Mouse (Mus musculus) heart, embryonic 16.5 days (tissue): ENCODE measurements at regions not wholly inside any gene's neighbourhood (a gene's known extent, or its start where the extent isn't known, plus 50 kb on each side); places are given as distances from the start of the nearest gene placed in this dataset.

Experiments used
- ATAC-seq: fragments of 200-750 bp; cut with Nextera tagmentation; replicated peaks from 2 replicates; pipeline ENCODE4 v1.8.0; 2017; ENCODE audit warnings: moderate number of reproducible peaks; ENCODE audit not compliant: insufficient read depth, low FRiP score; ENCODE audit errors: extremely low read depth
- H3K27ac ChIP-seq: fragments of 300-500 bp; sonication (generic); 2 replicates; pipeline ENCODE4 v1.5.1; 2014; ENCODE audit warnings: mild to moderate bottlenecking, low read length, control low read depth, moderate library complexity
- H3K27me3 ChIP-seq: fragments of 300-500 bp; sonication (generic); 2 replicates; pipeline ENCODE4 v1.6.1; 2014; ENCODE audit warnings: low read length, mixed read lengths; ENCODE audit not compliant: control insufficient read depth, insufficient read depth
- H3K36me3 ChIP-seq: fragments of 300-500 bp; sonication (generic); 2 replicates; pipeline ENCODE4 v1.6.1; 2014; ENCODE audit not compliant: control insufficient read depth, insufficient read depth
- H3K4me1 ChIP-seq: fragments of 300-500 bp; sonication (generic); 2 replicates; pipeline ENCODE4 v1.6.1; 2014; ENCODE audit warnings: low read length, mixed read lengths; ENCODE audit not compliant: control insufficient read depth, insufficient read depth
- H3K4me2 ChIP-seq: fragments of 300-500 bp; sonication (generic); 2 replicates; pipeline ENCODE4 v1.6.1; 2014; ENCODE audit warnings: low read depth, mild to moderate bottlenecking, control low read depth, low read length
- H3K4me3 ChIP-seq: fragments of 300-500 bp; sonication (generic); 2 replicates; pipeline ENCODE4 v1.5.1; 2014; ENCODE audit warnings: mild to moderate bottlenecking, control low read depth, low read length
- H3K9ac ChIP-seq: fragments of 300-500 bp; sonication (generic); 2 replicates; pipeline ENCODE4 v1.6.1; 2014; ENCODE audit warnings: low read length, control low read depth
- H3K9me3 ChIP-seq: fragments of 300-500 bp; sonication (generic); replicated peaks from 2 replicates; pipeline ENCODE4 v1.6.1; 2016; ENCODE audit warnings: low read length; ENCODE audit not compliant: control insufficient read depth
- WGBS: fragments of 180-500 bp; shearing (Covaris S2); extraction: QIAGEN DNeasy Blood & Tissue Kit; methylation state at CpG from one replicate; pipeline ENCODE4 v1.1.7; 2014; 5-methylcytosine and 5-hydroxymethylcytosine counted together

DNA sequence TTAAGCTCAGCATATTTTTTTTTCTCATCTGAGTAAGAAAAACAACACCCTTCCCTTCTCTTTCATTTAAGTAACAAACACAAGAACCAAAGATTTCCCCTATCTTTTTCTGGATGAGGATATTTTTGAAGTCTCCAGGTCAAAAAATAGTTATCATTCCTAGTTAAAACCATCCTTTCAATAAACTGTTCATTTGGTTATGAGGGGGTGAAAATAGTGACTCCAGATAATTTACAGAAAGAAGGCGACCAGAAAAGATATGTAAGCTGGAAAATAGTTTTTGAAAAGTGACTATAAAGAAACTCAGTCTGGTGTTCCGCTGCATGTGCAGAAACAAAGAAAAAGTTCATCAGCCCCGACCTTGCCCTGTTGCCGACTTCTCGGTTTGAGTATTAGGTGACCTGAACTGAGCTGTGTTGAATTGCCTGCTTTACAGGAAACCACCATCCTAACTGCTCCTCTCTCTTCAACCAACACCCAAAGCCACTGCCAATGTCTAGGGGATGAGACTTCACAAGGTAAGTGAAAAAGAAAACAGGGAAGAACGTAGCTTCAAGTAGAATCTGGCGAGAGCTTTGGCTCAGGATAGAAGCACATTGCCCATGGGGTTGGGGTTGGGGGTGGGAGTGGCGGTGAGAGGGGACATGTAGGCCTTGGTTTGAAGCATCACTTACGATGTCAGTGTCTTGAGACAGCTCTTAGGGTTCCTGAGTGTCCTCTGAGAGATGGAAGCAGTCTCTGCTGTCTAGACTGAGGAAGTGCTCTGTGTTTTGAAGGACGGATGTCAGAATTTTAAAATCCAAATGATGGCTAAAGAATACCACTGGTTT, 104.6 kb downstream of the Ube2e3 start:
- Histone ChIP-seq H3K9ac (no peak overlapping the region), H3K9me3 (no peaks in the 10 kb centered on the region), H3K4me3 (no peak overlapping the region), H3K4me2 (no peak overlapping the region), H3K27ac (no peak overlapping the region), H3K27me3 (no peaks in the 10 kb centered on the region), H3K4me1 (no peaks in the 10 kb centered on the region), H3K36me3 (no peaks in the 10 kb centered on the region)
- 78% methylated on average over 10 of the region's 10 CpGs for WGBS
- ATAC-seq, result no peak

DNA sequence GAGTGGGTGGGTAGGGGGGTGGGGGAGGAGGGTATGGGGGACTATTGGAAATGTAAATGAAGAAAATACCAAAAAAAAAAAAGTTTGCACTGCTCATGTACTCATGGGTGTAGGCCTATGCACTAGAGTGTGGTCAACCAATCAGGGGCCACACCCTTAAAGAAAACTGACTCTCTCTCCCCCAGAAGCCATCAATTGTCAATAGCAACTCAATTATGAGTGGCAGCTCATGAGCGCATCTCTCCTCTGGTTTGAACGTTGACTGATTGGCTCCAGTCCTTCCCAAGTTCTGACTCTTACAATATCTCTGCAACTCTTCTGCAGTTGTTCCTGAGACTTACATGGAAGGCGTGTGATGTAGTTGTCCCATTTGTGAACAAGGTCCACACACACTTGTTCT, 105.9 kb downstream of the Ube2e3 start:
- no peaks in the 10 kb centered on the region for H3K27me3 ChIP-seq
- H3K4me3 ChIP-seq, result no peak overlapping the region
- H3K4me1 ChIP-seq, result no peaks in the 10 kb centered on the region; the same call in 1 of the 2 replicates
- no peaks in the 10 kb centered on the region for H3K36me3 ChIP-seq
- H3K9ac ChIP-seq, result no peak overlapping the region
- H3K4me2 ChIP-seq, result no peak overlapping the region
- H3K9me3 ChIP-seq, result no peaks in the 10 kb centered on the region
- ATAC-seq, result no peak
- H3K27ac ChIP-seq, result no peak overlapping the region
- WGBS, result 92% methylated on average over 3 of the region's 3 CpGs

DNA sequence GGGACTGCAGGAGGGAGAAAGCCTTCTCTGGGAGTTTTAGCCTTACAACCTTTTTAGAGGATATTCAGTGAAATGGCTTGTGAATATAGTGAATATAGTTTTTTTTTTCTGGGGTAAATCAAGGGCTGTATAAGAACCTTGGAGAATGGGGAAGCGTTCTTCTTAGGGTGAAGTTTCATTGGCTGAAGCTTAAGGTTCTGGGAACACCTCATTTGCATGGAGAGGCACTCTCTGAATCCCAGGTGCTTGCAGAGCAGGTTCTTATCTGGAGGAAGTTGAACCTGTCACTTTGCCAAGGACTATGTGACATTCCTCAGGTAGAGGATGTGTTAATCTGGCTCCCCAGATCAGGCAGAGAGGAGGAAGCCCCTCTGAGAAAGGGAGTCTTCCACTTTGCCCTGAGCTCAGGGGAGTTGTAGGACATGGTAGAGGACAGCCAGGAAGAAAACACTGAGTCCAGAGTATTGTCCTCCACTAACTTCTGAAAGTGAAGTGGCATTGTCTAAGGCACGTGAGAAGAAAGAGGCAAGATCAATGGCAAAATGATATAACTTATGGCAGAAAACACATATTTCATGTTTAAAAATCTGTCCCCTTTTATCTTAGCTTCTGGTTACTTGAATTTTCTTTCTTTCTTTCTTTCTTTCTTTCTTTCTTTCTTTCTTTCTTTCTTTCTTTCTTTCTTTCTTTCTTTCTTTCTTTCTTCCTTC, 106.9 kb downstream of the Ube2e3 start:
- ATAC-seq, result no peak
- H3K36me3 ChIP-seq, result no peaks in the 10 kb centered on the region
- H3K4me1 ChIP-seq, result no peaks in the 10 kb centered on the region; the same call in 1 of the 2 replicates
- H3K4me3 ChIP-seq, result no peak overlapping the region
- H3K27ac ChIP-seq, result no peak overlapping the region
- no peaks in the 10 kb centered on the region for H3K27me3 ChIP-seq
- WGBS, result 65% methylated on average over 2 of the region's 2 CpGs
- no peak overlapping the region for H3K9ac ChIP-seq
- H3K4me2 ChIP-seq, result no peak overlapping the region
- H3K9me3 ChIP-seq, result no peaks in the 10 kb centered on the region

DNA sequence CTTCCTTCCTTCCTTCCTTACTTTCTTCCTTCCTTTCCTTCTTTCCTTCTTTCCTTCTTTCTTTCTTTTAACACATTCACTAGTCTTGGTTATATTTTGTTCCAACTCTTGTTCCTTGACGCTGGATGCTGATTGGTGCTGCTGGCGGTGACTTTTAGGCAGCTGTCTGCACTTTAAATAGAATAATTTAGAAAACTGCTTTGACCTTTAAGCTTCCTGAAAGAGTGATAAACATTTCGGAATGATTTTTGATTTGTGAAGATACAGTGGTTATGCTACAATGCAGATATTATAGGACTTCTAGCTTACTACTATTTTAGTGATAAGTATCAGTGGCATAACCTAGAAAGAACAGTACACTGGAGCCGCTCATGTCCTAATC, 107.5 kb downstream of the Ube2e3 start:
- WGBS, result 80% methylated on average over 4 of the region's 4 CpGs
- H3K27me3 ChIP-seq, result no peaks in the 10 kb centered on the region
- H3K4me3 ChIP-seq, result no peak overlapping the region
- no peaks in the 10 kb centered on the region for H3K9me3 ChIP-seq
- no peak for ATAC-seq
- no peaks in the 10 kb centered on the region for H3K36me3 ChIP-seq
- H3K4me1 ChIP-seq, result no peaks in the 10 kb centered on the region; the same call in 1 of the 2 replicates
- no peak overlapping the region for H3K9ac ChIP-seq
- H3K4me2 ChIP-seq, result no peak overlapping the region
- H3K27ac ChIP-seq, result no peak overlapping the region

DNA sequence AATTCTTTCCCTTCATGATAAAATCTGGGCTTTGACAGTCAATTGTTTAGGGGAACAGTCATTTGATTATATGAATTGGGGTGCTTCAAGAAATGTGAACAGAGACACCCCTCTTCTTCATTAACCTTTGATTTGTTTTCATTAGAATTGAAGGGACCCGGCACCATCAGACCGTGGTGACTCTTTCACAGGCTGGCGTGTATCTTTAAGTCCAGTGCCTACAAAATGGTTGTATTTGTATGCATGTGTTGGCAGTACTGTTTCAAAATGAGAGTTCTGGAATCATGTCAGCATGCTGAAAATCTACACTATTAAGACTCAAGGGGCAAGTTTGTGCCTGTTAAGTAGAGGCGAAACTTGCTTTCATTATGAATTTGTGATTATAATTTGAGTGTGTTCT, 108.2 kb downstream of the Ube2e3 start:
- WGBS, result 88% methylated on average over 4 of the region's 4 CpGs

DNA sequence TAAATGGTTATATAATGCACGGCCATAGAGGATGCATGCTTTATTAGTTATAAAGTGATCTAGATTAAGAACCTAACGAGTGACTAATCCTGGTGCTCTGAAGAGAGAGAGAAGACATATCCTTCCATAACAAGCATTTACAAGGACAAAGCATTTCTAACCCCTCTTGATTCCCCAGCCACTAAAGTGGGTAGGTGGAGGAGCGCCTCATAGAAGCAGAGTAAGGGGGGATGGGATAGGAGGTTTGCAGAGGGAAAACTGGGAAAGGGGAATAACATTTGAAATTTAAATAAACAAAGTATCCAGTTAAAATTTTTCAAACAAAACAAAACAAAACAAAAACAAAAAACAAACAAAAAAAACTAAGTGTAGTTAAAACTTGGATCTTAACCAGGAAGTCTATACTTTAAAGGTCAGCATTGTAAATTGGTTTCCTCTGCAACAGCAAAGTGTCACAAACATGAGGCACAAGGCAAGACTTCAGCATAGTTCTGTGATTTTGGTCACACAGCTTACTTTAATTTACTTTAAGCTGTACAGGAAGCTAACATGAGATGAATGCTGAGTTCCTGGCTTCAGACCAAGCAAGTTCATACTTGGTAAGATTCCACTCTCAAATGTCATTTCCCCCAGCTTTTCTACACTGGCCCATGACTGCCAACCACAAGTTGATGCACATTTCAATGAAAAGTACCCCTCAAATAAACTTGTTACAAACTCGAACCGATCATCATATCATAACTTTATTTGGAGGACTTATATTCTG, 109.9 kb downstream of the Ube2e3 start:
- no peak overlapping the region for H3K4me2 ChIP-seq
- no peaks in the 10 kb centered on the region; the same call in 1 of the 2 replicates for H3K4me1 ChIP-seq
- H3K36me3 ChIP-seq, result no peaks in the 10 kb centered on the region
- H3K27me3 ChIP-seq, result no peaks in the 10 kb centered on the region
- no peak overlapping the region for H3K27ac ChIP-seq
- no peaks in the 10 kb centered on the region for H3K9me3 ChIP-seq
- H3K9ac ChIP-seq, result no peak overlapping the region
- no peak overlapping the region for H3K4me3 ChIP-seq
- no peak for ATAC-seq
- 72% methylated on average over 5 of the region's 5 CpGs for WGBS

More for the DNA sequence above, 108.2 kb downstream of the Ube2e3 start:
- Histone ChIP-seq H3K4me1 (no peaks in the 10 kb centered on the region; the same call in 1 of the 2 replicates), H3K4me3 (no peak overlapping the region), H3K9me3 (no peaks in the 10 kb centered on the region), H3K36me3 (no peaks in the 10 kb centered on the region), H3K27ac (no peak overlapping the region), H3K4me2 (no peak overlapping the region), H3K27me3 (no peaks in the 10 kb centered on the region), H3K9ac (no peak overlapping the region)
- ATAC-seq, result no peak

DNA sequence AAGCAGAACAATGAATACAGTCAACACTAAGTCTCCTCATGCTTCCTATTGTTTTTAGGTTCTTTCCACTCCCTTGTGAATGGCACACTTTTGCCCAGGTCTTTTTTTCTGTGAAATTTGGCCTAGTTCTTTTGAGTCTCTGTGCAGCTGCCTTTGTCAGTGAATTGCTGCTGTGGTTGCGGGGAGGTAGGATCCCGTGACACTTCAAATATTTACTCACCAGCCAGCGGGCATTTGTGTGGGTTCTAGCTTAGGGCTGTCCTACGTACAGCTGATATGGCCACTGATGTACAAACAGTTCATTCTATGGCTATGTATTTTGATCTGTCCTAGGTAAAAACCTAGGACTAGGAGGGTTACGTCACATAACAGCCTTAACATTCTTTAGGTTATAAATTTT, 112.1 kb downstream of the Ube2e3 start:
- H3K4me1 ChIP-seq, result no peaks in the 10 kb centered on the region; the same call in 1 of the 2 replicates
- H3K36me3 ChIP-seq, result no peaks in the 10 kb centered on the region
- no peaks in the 10 kb centered on the region for H3K27me3 ChIP-seq
- 69% methylated on average over 5 of the region's 5 CpGs for WGBS
- ATAC-seq, result no peak
- no peak overlapping the region for H3K9ac ChIP-seq
- H3K4me2 ChIP-seq, result no peak overlapping the region
- H3K9me3 ChIP-seq, result no peaks in the 10 kb centered on the region
- no peak overlapping the region for H3K27ac ChIP-seq
- H3K4me3 ChIP-seq, result no peak overlapping the region

DNA sequence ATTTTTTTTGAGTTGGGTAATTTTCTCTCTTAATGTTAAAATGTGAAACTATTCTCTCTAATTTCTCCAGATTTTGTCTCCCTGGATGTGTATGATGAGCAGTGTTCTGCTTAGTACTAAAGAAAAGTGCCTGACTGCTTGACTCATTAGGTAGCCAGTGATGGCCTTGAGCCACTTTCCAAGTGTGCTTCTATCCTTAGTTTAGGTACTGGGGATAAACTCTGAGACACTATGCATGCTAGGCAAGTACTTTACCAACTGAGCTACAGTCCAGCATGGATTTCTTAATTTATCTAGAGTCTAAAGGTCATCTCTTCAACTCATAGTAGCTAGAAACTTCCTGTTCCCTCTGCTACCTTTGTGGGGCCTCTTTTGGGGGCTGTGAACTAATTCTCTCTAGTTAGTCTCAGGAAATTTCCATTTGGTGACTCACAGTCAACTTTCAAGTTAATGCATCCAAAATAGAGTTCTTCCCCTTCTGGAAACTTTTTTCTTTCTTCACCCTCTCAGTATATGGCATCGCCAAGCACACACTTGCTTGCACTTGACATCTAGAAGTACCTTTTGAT, 112.8 kb downstream of the Ube2e3 start:
- H3K9me3 ChIP-seq, result no peaks in the 10 kb centered on the region
- ATAC-seq, result no peak
- H3K27ac ChIP-seq, result no peak overlapping the region
- no peak overlapping the region for H3K4me3 ChIP-seq
- H3K9ac ChIP-seq, result no peak overlapping the region
- H3K36me3 ChIP-seq, result no peaks in the 10 kb centered on the region
- no peaks in the 10 kb centered on the region; the same call in 1 of the 2 replicates for H3K4me1 ChIP-seq
- 70% methylated on average over 1 of the region's 1 CpGs for WGBS
- no peak overlapping the region for H3K4me2 ChIP-seq
- H3K27me3 ChIP-seq, result no peaks in the 10 kb centered on the region
